Mouse (Mus musculus) Patski (cell line): ENCODE results near the gene 1110002E22Rik. TPM values are rescaled to one million over a fixed set of nuclear protein-coding genes. Genes with fewer than 3 reads are reported as not detected.

Source experiments
- ATAC-seq: fragments of 100-300 bp; one replicate; pipeline ENCODE4 v1.8.0; 2021
- CTCF ChIA-PET: fragments of 350-600 bp; sonication (Branson Sonifier 250); formaldehyde crosslinking; loops from one replicate; lab custom pipeline; 2022; ENCODE audit warnings: inconsistent platforms; lab: Charles Lee
- POLR2A ChIA-PET: fragments of 350-600 bp; sonication (Branson Sonifier 250); formaldehyde crosslinking; loops from one replicate; lab custom pipeline; 2022; ENCODE audit warnings: antibody characterized with exemption, inconsistent platforms; lab: Charles Lee
- DNase-seq: peaks from one replicate; pipeline ENCODE4 v3.0.0-alpha.2; 2011; ENCODE audit warnings: low read depth, low spot score
- H3K27me3 ChIP-seq: fragments of 371-371 bp; one replicate; pipeline ENCODE4 v1.5.1; 2021
- CTCF ChIP-seq: fragments of 100-300 bp; IDR thresholded peaks from one replicate; pipeline ENCODE4 v1.5.1; 2021
- in situ Hi-C: fragments of 300-500 bp; cut with MboI; formaldehyde crosslinking; loops from 3 replicates; pipeline ENCODE4 v1.11.1; 2018; ENCODE audit warnings: low pct_unique_long_range_greater_than_20kb, mixed read lengths
- polyA plus RNA-seq: library from polyadenylated mRNA; unstranded; gene quantifications from one replicate; pipeline ENCODE4 v1.2.3, GENCODE M21; 2021

The 1110002E22Rik gene
- polyA plus RNA-seq, 1 experiment from 2014 or later, result 0.67 TPM

- in situ Hi-C loops, result no loop called here
- ATAC-seq (no peak), DNase-seq (no peak)
- CTCF ChIA-PET, result interaction anchor here (0.7 to 1.7 kb wide), 2 partner anchors 8 to 18 kb away, joined by 3 to 4 read pairs; no protein-coding TSS in a partner anchor
- no peaks in the 10 kb centered on the region for H3K27me3 ChIP-seq
- POLR2A ChIA-PET, result no interaction called here
- TF ChIP-seq CTCF, result no peak
Measured at GRCm38 (mm10) chr3:138040938-138041337, 23.9 kb upstream of the 1110002E22Rik start.

GRCm38 (mm10) chr3:138041591-138042301, 23.1 kb upstream of the 1110002E22Rik start:
- no peaks in the 10 kb centered on the region for H3K27me3 ChIP-seq
- TF ChIP-seq CTCF, result no peak
- CTCF ChIA-PET, result interaction anchor here (0.7 to 1.7 kb wide), 3 partner anchors 8 to 50 kb away, joined by 3 to 4 read pairs (median 4); no protein-coding TSS in a partner anchor
- in situ Hi-C loops, result no loop called here
- POLR2A ChIA-PET, result interaction anchor here (0.6 to 0.9 kb wide), 2 partner anchors 13 to 102 kb away, joined by 3 read pairs; no protein-coding TSS in a partner anchor
- ATAC-seq (no peak), DNase-seq (no peak)

GRCm38 (mm10) chr3:138043316-138043715, 21.5 kb upstream of the 1110002E22Rik start:
- no peaks in the 10 kb centered on the region for H3K27me3 ChIP-seq
- ATAC-seq (peak; percentile 27), DNase-seq (no peak)
- ChIA-PET CTCF (no interaction called here), POLR2A (interaction anchor here (0.6 kb wide), 1 partner anchor 155 kb away, joined by 3 read pairs; no protein-coding TSS in a partner anchor)
- in situ Hi-C loops, result no loop called here
- TF ChIP-seq CTCF, result no peak

- TF ChIP-seq CTCF, result no peak
- CTCF ChIA-PET, result no interaction called here
- POLR2A ChIA-PET, result no interaction called here
- no peak for DNase-seq
- H3K27me3 ChIP-seq, result no peaks in the 10 kb centered on the region
- in situ Hi-C loops, result no loop called here
- no peak for ATAC-seq
Measured at GRCm38 (mm10) chr3:138049555-138049954, 15.3 kb upstream of the 1110002E22Rik start.

- DNase-seq (no peak), ATAC-seq (no peak)
- no peaks in the 10 kb centered on the region for H3K27me3 ChIP-seq
- CTCF ChIA-PET, result no interaction called here
- POLR2A ChIA-PET, result no interaction called here
- in situ Hi-C loops, result no loop called here
- no peak for TF ChIP-seq CTCF
Measured at GRCm38 (mm10) chr3:138050772-138051171, 14.1 kb upstream of the 1110002E22Rik start.

GRCm38 (mm10) chr3:138051431-138051830, 13.4 kb upstream of the 1110002E22Rik start:
- TF ChIP-seq CTCF, result no peak
- ChIA-PET POLR2A (no interaction called here), CTCF (interaction anchor here (1.5 kb wide), 1 partner anchor 10 kb away, joined by 6 read pairs; no protein-coding TSS in a partner anchor)
- ATAC-seq (no peak), DNase-seq (no peak)
- in situ Hi-C loops, result no loop called here
- no peaks in the 10 kb centered on the region for H3K27me3 ChIP-seq

- no peaks in the 10 kb centered on the region for H3K27me3 ChIP-seq
- ChIA-PET POLR2A (no interaction called here), CTCF (no interaction called here)
- no peak for TF ChIP-seq CTCF
- ATAC-seq (peak; percentile 93), DNase-seq (peak; percentile 75)
- in situ Hi-C loops, result no loop called here
Measured at GRCm38 (mm10) chr3:138053969-138054368, 10.9 kb upstream of the 1110002E22Rik start.

- DNase-seq, result no peak
- no peak for ATAC-seq
- in situ Hi-C loops, result no loop called here
- no peaks in the 10 kb centered on the region for H3K27me3 ChIP-seq
- POLR2A ChIA-PET, result no interaction called here
- no peak for TF ChIP-seq CTCF
- CTCF ChIA-PET, result interaction anchor here (1.2 to 2.4 kb wide), 3 partner anchors 35 to 66 kb away, joined by 4 to 8 read pairs (median 5); no protein-coding TSS in a partner anchor
Measured at GRCm38 (mm10) chr3:138056976-138057375, 7.9 kb upstream of the 1110002E22Rik start.

GRCm38 (mm10) chr3:138058226-138058625, 6.6 kb upstream of the 1110002E22Rik start:
- no peak for DNase-seq
- ChIA-PET POLR2A (no interaction called here), CTCF (interaction anchor here (0.8 to 2.4 kb wide), 3 partner anchors 16 to 67 kb away, joined by 3 to 8 read pairs (median 5); no protein-coding TSS in a partner anchor)
- H3K27me3 ChIP-seq, result no peaks in the 10 kb centered on the region
- no peak for ATAC-seq
- in situ Hi-C loops, result no loop called here
- TF ChIP-seq CTCF, result no peak

GRCm38 (mm10) chr3:138060429-138060828, 4.4 kb upstream of the 1110002E22Rik start:
- ATAC-seq (no peak), DNase-seq (no peak)
- in situ Hi-C loops, result no loop called here
- CTCF ChIA-PET, result interaction anchor here (0.5 to 1.5 kb wide), 2 partner anchors 8 to 195 kb away, joined by 3 to 6 read pairs; no protein-coding TSS in a partner anchor
- TF ChIP-seq CTCF, result no peak
- POLR2A ChIA-PET, result interaction anchor here (0.7 kb wide), 1 partner anchor 81 kb away, joined by 3 read pairs; no protein-coding TSS in a partner anchor
- H3K27me3 ChIP-seq, result no peaks in the 10 kb centered on the region
